Mouse (Mus musculus): ENCODE results near the gene Supt3.

Supt3 gene

GRCm38 (mm10) chr17:45057780-45058179, 280.8 kb downstream of the Supt3 start:
- DNase-seq (ENCODE audit: low read depth) = no peak

- DNase-seq (ENCODE audit: low read depth) = no peak
Measured at GRCm38 (mm10) chr17:45058566-45059363, 281.8 kb downstream of the Supt3 start.

GRCm38 (mm10) chr17:45063776-45064175, 286.8 kb downstream of the Supt3 start:
- DNase-seq (ENCODE audit: low read depth) = no peak

- DNase-seq (ENCODE audit: low read depth) = no peak
Measured at GRCm38 (mm10) chr17:45065465-45065864, 288.5 kb downstream of the Supt3 start.

- DNase-seq (ENCODE audit: low read depth) = no peak
Measured at GRCm38 (mm10) chr17:45067441-45067840, 290.5 kb downstream of the Supt3 start.

GRCm38 (mm10) chr17:45068321-45068720, 291.4 kb downstream of the Supt3 start:
- no peak for DNase-seq (ENCODE audit: low read depth)

GRCm38 (mm10) chr17:45072495-45073347, 295.8 kb downstream of the Supt3 start:
- DNase-seq (ENCODE audit: low read depth) = no peak

GRCm38 (mm10) chr17:45073348-45073634, 296.3 kb downstream of the Supt3 start:
- DNase-seq (ENCODE audit: low read depth) = no peak

GRCm38 (mm10) chr17:45073779-45074178, 296.8 kb downstream of the Supt3 start:
- no peak for DNase-seq (ENCODE audit: low read depth)

GRCm38 (mm10) chr17:45076951-45077350, 300.0 kb downstream of the Supt3 start:
- DNase-seq (ENCODE audit: low read depth) = no peak

GRCm38 (mm10) chr17:45077921-45078640, 301.1 kb downstream of the Supt3 start:
- no peak for DNase-seq (ENCODE audit: low read depth)

GRCm38 (mm10) chr17:45081521-45081920, 304.6 kb downstream of the Supt3 start:
- DNase-seq (ENCODE audit: low read depth) = no peak

- no peak for DNase-seq (ENCODE audit: low read depth)
Measured at GRCm38 (mm10) chr17:45081955-45082475, 305.1 kb downstream of the Supt3 start.

- no peak for DNase-seq (ENCODE audit: low read depth)
Measured at GRCm38 (mm10) chr17:45086361-45086760, 309.4 kb downstream of the Supt3 start.

- DNase-seq (ENCODE audit: low read depth) = peak; percentile 57
Measured at GRCm38 (mm10) chr17:45087022-45087421, 310.1 kb downstream of the Supt3 start.

- no peak for DNase-seq (ENCODE audit: low read depth)
Measured at GRCm38 (mm10) chr17:45101064-45101463, 324.1 kb downstream of the Supt3 start.

- DNase-seq (ENCODE audit: low read depth) = no peak
Measured at GRCm38 (mm10) chr17:45115386-45115785, 338.4 kb downstream of the Supt3 start.

GRCm38 (mm10) chr17:45118565-45119471, 341.9 kb downstream of the Supt3 start:
- no peak for DNase-seq (ENCODE audit: low read depth)

- no peak for DNase-seq (ENCODE audit: low read depth)
Measured at GRCm38 (mm10) chr17:45119609-45120201, 342.8 kb downstream of the Supt3 start.

- no peak for DNase-seq (ENCODE audit: low read depth)
Measured at GRCm38 (mm10) chr17:45123856-45124255, 346.9 kb downstream of the Supt3 start.

GRCm38 (mm10) chr17:45128611-45129010, 351.7 kb downstream of the Supt3 start:
- no peak for DNase-seq (ENCODE audit: low read depth)

Data from fibroblast of lung, adult 2 months (primary cell).